Mouse (Mus musculus): ENCODE data around the gene Hnrnpa0.
"Not testable (repeated sequence)": the region's sequence is repeated elsewhere in the genome, so short reads cannot be mapped to it uniquely, and the experiment has no call there.

Gene Hnrnpa0

DNA sequence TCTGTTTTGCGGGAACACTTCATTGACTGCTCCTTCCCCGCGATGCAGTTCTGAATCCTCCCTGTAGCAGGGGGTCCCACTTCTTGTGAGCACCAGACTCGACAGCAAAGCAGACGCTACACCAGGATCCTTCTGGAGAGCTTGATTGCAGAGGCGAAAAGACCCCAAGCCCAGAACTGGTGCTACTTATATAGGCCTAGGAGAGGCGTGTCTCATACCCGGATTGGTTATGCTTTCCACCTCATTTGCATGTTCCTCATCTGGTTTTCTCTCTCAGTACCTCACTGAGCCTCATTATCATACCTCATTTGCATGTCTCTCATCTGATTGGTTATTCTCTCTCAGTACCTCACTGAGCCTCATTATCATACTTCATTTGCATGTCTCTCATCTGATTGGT lies 18.2 kb upstream of the Hnrnpa0 start:
- CTCF ChIA-PET: not testable (repeated sequence)
- POLR2A ChIA-PET: interaction anchor here in 1 of 4 experiments (0.6 to 1.7 kb wide), 2 partner anchors 17 to 145 kb away, joined by 3 to 6 read pairs; no protein-coding TSS in a partner anchor

DNA sequence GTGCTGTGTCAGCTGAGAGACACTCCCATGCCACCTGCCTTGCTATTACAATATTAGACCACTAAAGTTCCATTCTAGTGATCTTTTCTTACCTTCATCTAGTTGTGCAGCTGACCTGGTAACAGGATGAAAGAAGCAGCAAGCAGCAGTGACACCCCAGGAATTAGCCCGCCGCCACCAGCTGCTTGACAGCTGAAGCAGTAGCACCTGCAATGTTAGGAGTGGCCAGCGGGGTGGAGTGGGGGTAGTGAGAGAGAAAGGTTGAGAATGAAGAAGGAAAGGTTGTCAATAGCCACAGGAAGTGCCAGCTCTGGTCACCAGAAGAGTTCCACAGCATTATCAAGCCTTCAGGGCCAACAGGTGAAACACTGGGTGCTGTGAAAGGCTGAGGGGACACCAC lies 3.3 kb upstream of the Hnrnpa0 start:
- ChIA-PET POLR2A (interaction anchor here in 2 of 4 experiments (0.6 to 10.5 kb wide), 9 partner anchors 12 to 138 kb away, joined by 3 to 88 read pairs (median 3); partner anchors contain the start of gene Klhl3 (in 1 of the 2)), CTCF (interaction anchor here (0.5 to 2.9 kb wide), 6 partner anchors 17 to 501 kb away, joined by 3 to 13 read pairs (median 4); no protein-coding TSS in a partner anchor)

DNA sequence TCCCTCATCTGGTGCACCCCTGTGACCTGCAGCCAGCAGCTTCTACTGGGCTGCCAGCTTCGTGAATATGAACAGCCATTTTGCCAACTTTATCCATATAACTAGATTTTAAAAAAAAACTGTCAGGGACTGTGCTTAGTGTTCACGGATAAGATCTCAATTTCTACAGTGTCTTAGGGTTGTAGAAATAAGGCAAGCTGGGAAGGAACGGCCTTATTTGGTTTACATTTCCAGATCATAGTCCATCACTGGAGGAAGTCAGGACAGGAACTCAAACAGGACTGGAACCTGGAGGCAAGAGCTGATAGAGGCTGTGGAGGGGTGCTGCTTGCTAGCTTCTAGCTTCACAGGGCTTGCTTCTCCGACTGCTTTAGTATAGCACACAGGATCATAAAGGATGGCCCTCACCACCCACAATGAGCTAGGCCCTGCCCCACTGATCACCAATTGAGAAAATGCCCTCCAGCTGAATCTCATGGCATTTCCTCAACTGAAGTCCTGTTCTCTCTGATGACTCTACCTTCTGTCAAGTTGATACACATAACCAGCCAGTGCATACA lies 1.4 kb upstream of the Hnrnpa0 start:
- ChIA-PET CTCF (interaction anchor here (0.6 to 1.5 kb wide), 9 partner anchors 12 to 395 kb away, joined by 3 to 6 read pairs (median 3); no protein-coding TSS in a partner anchor), POLR2A (interaction anchor here in 3 of 4 experiments (0.6 to 10.5 kb wide), 49 partner anchors 8 to 1640 kb away, joined by 3 to 88 read pairs (median 4); partner anchors contain the start of genes 2210016F16Rik (in 2 of the 3), Klhl3 (in 2 of the 3), Rmi1 (in 2 of the 3) and Gkap1 (in 1 of the 3))

DNA sequence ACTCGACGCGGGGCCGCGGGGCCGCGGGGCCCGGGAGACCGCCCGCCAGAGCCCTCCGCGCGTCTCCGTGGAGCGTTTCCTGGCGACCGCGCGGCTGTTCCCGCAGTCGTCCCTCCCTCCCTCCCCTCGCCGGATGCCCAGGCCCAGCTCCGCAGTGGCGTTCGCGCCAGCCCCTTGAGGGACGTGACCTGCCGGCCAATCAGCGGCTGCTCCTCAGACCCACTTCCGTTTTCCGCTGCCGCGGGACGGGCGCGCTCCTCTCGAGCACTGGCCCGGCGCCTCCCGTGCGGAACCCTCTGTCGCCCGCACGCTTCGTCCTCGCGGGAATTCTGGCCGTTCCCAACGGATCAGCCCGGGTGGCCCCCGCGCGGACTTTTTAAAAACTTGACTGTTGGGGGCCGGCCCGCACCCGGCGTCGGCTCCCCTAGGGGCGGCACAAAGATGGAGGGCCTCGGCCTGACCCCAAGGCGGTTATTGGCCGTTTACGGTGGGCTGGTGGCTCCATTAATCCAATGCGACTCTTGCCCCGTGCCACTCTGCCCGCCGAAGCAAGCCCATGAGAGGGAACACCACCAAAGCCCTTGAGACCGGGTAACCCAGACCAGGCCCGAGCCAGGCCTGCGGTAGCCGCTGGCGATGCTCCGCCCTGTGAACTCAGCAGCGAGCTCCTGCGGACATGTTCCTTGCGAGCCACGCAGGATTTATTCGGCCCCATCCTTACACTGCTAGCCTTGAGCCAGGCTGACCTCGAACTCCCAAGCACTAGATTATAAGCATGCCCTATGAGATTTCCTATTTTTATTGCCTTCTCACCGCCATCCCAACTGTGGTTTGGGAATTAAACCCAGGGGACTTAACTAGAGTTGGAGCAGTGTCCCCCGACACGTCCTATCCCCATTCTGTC lies 664 bp upstream of the Hnrnpa0 start:
- ChIA-PET CTCF (interaction anchor here in 3 of 4 experiments (0.5 to 1.5 kb wide), 12 partner anchors 11 to 396 kb away, joined by 3 to 7 read pairs (median 4); no protein-coding TSS in a partner anchor), POLR2A (interaction anchor here in 3 of 4 experiments (0.5 to 10.5 kb wide), 77 partner anchors 8 to 1641 kb away, joined by 3 to 88 read pairs (median 3); partner anchors contain the start of genes 2210016F16Rik (in 2 of the 3), Klhl3 (in 2 of the 3), Rmi1 (in 2 of the 3) and Gkap1 (in 1 of the 3))

DNA sequence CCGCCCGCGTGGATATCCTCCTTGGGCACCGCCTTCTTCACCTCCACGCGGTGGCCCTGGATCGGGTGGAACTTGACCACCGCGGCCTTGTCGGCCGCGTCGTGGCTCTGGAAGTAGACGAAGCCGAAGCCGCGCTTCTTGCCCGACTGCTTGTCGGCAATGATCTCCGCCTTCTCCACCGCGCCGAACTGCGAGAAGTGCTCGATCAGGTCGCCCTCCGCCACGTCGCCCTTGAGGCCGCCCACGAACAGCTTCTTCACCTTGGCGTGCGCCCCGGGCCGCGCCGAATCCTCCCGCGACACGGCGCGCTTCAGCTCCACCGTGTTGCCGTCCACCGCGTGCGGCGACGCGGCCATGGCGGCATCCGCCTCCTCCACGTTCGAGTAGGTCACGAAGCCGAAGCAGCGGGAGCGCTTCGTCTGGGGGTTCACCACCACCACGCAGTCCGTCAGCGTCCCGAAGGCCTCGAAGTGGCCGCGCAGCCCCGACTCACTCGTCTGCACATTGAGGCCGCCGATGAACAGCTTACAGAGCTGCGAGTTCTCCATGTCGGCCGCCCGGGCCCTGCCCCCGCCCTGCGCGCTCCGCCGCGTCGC lies 492 bp downstream of the Hnrnpa0 start:
- POLR2A ChIA-PET: interaction anchor here (0.8 to 10.5 kb wide), 23 partner anchors 8 to 602 kb away, joined by 3 to 88 read pairs (median 4); partner anchors contain the start of genes Gkap1 (in 1 of the 4), Idnk (in 1 of the 4), Klhl3 (in 1 of the 4) and Ubqln1 (in 1 of the 4)
- CTCF ChIA-PET: interaction anchor here in 2 of 4 experiments (1.3 to 1.5 kb wide), 2 partner anchors 10 kb away, joined by 4 to 7 read pairs; no protein-coding TSS in a partner anchor

DNA sequence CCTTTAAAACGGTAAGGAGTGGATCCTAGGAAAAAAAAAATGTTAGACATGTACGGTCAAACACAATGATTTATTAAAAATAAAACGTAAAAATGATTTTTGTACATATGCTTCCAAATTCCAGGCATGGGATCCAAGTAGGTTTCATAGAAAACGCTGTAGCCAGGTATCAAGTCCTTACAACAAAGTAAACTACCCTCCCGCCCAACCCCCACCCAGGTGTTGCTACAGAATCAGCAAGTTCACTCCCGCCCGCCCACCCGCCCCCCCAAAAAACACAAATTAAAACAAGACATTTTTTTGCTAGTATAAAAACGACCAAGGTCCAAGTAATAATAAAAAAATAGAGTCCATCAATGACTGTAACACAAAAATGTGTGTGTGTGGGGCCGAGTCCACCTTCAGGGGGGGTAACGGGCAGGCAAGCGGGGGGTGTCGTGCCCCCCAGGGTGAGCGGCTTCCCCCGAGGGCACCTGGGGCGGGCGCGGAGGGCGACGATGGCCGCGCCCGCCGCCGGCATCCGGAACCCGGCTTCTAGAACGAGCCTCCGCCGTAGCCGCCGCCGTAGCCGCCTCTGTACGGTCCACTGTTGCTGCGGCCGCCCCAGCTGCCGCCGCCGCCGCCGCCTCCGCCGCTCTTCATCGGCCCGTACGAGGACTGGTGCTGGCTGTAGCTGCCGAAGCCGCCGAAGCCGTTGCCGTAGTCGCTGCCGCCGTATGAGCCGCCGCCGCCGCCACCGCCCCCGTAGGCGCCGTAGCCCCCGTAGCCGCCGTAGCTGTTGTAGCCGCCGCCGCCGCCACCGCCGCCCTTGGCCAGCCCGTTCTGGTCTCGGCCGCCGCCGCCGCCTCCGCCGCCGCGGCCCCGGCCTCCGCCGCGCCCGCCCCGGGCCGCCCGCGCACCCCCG lies 1.2 kb downstream of the Hnrnpa0 start:
- CTCF ChIA-PET: interaction anchor here in 2 of 4 experiments (1.5 to 2.5 kb wide), 2 partner anchors 9 to 10 kb away, joined by 4 to 13 read pairs; no protein-coding TSS in a partner anchor
- POLR2A ChIA-PET: interaction anchor here (0.6 to 10.5 kb wide), 17 partner anchors 7 to 185 kb away, joined by 3 to 88 read pairs (median 7); partner anchors contain the start of genes Idnk (in 1 of the 4), Klhl3 (in 1 of the 4) and Ubqln1 (in 1 of the 4)

DNA sequence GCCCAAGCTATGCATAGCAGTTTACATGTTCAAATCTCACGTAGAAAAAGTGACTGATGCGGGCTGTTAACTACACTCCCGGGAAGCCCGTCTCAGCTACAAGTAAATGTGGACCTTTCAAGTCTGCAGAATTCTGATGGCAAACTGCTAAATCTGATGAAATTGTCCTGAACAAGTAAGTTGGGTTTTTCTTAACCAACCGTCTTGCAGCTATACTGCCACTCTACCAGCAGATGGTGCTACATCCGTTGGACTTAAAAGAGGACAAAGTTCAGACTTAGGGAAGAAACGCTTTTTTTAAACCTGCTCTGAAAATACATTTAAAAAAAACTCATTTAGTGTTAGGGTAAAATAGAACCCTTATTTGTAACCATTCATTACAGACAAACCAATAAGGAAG lies 2.2 kb downstream of the Hnrnpa0 start:
- ChIA-PET POLR2A (interaction anchor here (0.6 to 10.5 kb wide), 17 partner anchors 8 to 345 kb away, joined by 3 to 88 read pairs (median 4); partner anchors contain the start of genes Idnk (in 1 of the 4) and Klhl3 (in 1 of the 4)), CTCF (interaction anchor here in 3 of 4 experiments (0.6 to 2.5 kb wide), 14 partner anchors 9 to 113 kb away, joined by 3 to 14 read pairs (median 4); partner anchors contain the start of genes Idnk (in 1 of the 3) and Klhl3 (in 1 of the 3))

DNA sequence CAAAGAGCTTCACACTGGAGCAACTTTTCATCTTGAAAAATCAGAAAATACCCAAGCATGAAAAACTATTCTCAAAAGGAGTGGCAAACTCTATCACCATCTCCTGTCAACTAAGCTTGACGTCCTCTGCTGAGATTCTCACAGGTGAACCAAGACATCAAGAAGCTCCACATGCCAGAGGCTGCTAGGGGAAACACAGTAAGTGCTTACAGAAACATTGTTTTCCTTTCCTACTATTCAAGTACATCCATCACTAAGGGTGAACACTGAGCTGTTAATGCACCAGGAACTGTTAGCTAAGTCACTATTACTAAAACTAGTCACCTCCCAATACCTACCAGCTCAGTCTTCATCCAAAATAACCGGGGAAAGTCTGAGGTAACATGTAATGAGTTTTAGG lies 3.4 kb downstream of the Hnrnpa0 start:
- ChIA-PET CTCF (interaction anchor here (0.6 to 2.5 kb wide), 11 partner anchors 8 to 763 kb away, joined by 3 to 13 read pairs (median 6); partner anchors contain the start of gene Idnk (in 1 of the 4)), POLR2A (interaction anchor here (0.7 to 10.5 kb wide), 22 partner anchors 10 to 512 kb away, joined by 3 to 88 read pairs (median 4); partner anchors contain the start of genes Klhl3 (in 2 of the 4), Idnk (in 1 of the 4) and Ubqln1 (in 1 of the 4))

DNA sequence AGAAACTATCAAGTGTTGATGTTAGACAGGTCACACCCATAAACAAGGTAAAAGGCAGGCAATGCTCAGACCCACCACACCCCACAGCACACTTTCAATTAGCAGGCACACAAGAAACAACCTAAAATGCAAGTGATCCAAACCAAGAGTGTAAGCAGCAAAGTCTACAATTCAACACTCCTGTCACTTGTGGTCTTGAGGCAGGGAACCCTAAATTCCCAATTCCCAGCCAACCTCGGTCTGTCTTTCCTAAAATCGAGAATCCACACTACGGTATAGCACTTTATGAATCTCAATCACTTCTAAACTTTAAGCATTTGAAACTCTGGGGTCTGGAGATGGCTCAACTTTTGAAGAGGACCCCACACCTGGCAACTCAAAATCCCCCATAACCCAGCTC lies 4.1 kb downstream of the Hnrnpa0 start:
- POLR2A ChIA-PET: interaction anchor here in 3 of 4 experiments (0.6 to 10.5 kb wide), 10 partner anchors 10 to 513 kb away, joined by 3 to 88 read pairs (median 3); partner anchors contain the start of genes Klhl3 (in 2 of the 3) and Ubqln1 (in 1 of the 3)
- CTCF ChIA-PET: interaction anchor here in 1 of 4 experiments (2.0 kb wide), 1 partner anchor 79 kb away, joined by 7 read pairs; no protein-coding TSS in a partner anchor

DNA sequence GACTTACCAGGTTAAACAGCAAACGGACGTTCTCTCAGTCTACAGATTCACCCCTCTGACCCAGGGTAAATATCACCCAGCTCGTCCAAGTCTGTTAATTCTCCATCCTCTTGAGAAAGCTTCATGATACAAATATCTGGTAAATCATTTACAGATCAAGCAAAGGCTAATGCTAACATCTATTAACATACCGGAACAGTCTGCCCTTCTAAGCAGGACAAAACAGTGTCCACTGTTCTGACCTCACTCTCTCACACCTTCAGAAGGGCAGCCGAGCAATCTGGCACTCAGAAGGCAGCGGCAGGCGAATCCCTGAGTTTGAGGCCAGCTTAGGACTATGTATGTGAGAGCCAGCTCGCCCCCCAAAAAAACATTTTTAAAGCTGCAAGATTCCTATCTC lies 5.0 kb downstream of the Hnrnpa0 start:
- POLR2A ChIA-PET: interaction anchor here in 1 of 4 experiments (0.8 to 10.5 kb wide), 4 partner anchors 9 to 114 kb away, joined by 3 to 88 read pairs (median 4); partner anchors contain the start of gene Klhl3
- CTCF ChIA-PET: no interaction called here

DNA sequence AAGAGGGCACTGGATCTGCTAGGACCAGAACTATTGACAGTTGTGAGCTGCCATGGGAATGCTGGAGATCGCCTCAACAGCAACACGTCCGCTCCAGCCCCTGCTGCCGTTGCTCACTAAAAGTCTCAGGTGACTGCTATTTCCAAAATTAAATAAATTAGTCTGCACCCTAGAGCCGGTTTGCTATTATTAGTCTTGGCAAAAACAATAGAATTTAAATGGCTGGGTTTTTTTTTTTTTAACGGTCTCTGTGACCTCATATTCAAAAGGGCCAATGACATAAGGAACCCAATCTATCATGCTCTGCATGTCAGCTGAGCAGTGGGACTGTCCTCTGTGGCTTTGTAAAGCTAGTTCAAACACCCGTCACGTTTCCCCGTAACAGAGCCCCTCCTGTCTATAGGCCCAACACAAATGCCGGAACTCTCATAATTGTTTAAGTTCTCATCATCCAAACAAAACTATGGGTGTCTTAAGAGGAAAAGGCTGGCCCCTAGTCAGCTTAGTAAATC lies 5.5 kb downstream of the Hnrnpa0 start:
- ChIA-PET CTCF (no interaction called here), POLR2A (interaction anchor here in 1 of 4 experiments (0.8 to 10.5 kb wide), 3 partner anchors 8 to 77 kb away, joined by 3 to 88 read pairs (median 4); partner anchors contain the start of gene Klhl3)

DNA sequence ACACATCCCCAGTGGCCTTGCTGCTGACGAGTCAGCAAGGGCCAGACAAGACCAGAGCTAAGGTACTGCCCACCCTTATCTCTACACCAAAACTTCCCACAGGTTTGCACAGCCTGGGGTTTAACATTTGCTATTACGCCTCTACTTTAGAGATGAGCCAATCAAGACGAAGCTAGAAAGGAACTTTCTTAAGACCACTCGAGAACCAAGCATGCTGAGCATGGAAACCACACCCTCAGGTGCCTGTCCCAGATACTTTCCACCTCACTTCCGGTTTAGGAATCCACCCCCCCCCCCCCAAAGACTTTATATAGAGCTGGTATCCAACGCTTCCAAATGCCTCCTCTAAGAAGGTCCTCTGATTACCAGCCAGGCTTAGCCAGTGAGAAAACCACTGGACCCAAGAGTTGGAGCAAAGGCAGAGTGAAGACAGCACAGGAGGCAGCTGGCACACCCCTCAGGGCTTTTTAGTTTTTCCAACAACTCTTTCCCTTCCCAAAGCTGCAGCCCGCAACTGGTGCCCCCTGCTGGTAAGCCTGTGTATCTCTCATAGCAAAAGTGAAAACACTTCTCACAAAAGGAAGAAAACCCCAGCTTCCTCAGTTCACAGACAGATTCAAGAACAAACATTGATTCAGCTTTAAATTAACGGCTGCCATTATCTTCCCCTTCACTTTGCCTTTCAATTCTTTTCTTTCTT lies 10.9 kb downstream of the Hnrnpa0 start:
- CTCF ChIA-PET: interaction anchor here (0.5 to 2.3 kb wide), 39 partner anchors 8 to 1794 kb away, joined by 3 to 17 read pairs (median 5); partner anchors contain the start of gene Hnrnpa0 (in 2 of the 4)
- POLR2A ChIA-PET: interaction anchor here (0.6 to 8.7 kb wide), 14 partner anchors 9 to 1213 kb away, joined by 3 to 88 read pairs (median 5); partner anchors contain the start of genes Hnrnpa0 (in 2 of the 4) and Spock1 (in 1 of the 4)

DNA sequence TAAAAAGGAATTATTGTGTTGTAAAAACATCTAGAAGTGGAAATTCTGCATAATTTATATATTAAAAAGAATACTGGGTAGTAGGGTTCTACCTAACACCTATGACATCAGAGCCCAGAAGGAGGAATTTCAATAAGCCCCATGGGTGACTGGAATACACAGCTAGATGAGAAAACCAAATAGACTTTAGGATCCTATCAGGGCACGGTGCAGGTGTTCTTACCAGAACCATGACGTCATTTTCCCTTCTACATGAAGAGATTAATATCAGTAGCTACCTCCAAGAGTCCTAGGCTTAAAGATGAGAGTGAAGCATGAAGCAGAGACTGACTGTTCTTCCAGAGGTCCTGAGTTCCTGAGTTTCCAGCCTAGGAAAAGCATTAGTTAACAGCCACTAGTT lies 11.6 kb downstream of the Hnrnpa0 start:
- ChIA-PET POLR2A (interaction anchor here in 2 of 4 experiments (1.3 to 8.7 kb wide), 3 partner anchors 11 to 96 kb away, joined by 3 to 88 read pairs (median 24); partner anchors contain the start of gene Hnrnpa0 (in 2 of the 2)), CTCF (interaction anchor here (0.6 to 2.3 kb wide), 11 partner anchors 9 to 1358 kb away, joined by 5 to 14 read pairs (median 6); no protein-coding TSS in a partner anchor)

DNA sequence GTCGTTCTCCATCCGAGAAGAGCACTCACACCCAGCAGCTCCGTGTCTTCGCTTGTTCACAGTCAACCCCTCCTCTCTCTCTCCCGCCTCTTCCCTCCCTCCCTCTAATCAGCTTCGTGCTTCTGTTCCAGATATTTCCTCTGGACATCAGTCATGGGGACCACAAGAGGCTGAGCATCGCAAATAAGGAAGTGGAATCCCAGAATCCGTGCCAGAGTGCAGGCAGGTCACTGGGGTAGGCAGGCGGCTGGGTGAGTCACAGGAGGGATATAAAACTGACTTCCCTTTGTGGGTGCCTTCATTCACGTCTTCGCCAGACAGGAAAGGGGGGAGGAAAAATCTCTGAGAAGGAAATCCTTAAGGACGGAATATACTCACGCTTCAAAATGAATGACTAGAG lies 13.1 kb downstream of the Hnrnpa0 start:
- CTCF ChIA-PET: no interaction called here
- POLR2A ChIA-PET: interaction anchor here in 2 of 4 experiments (1.1 to 8.7 kb wide), 3 partner anchors 13 to 16 kb away, joined by 3 to 88 read pairs (median 3); partner anchors contain the start of gene Hnrnpa0 (in 1 of the 2)
